Mouse (Mus musculus) C2C12 (cell line): Measurements from ENCODE around the gene Rnf5.

Experiments
- CEBPB ChIP-seq: IDR thresholded peaks from one replicate; pipeline ENCODE4 v1.6.1; 2011; ENCODE audit warnings: low read depth, mild to moderate bottlenecking, control low read depth, moderate library complexity
- CTCF ChIP-seq: IDR thresholded peaks from one replicate; pipeline ENCODE4 v1.5.1; 2011; ENCODE audit not compliant: control insufficient read depth, insufficient read depth, insufficient read length
- FOSL1 ChIP-seq: IDR thresholded peaks from one replicate; pipeline ENCODE4 v1.8.0; 2011; ENCODE audit warnings: mild to moderate bottlenecking, low read length; ENCODE audit not compliant: poor library complexity, insufficient read depth, severe bottlenecking
- MAX ChIP-seq: IDR thresholded peaks from one replicate; pipeline ENCODE4 v1.6.1; 2011; ENCODE audit warnings: mild to moderate bottlenecking, control low read depth
- MYOD1 ChIP-seq: IDR thresholded peaks from one replicate; pipeline ENCODE4 v1.6.1; 2011; ENCODE audit warnings: low read depth; ENCODE audit not compliant: control insufficient read depth, insufficient read length
- MYOG ChIP-seq: IDR thresholded peaks from one replicate; pipeline ENCODE4 v1.6.1; 2011; ENCODE audit not compliant: control insufficient read depth, insufficient read length; ENCODE audit errors: extremely low read depth
- USF1 ChIP-seq: IDR thresholded peaks from one replicate; pipeline ENCODE4 v1.6.1; 2011; ENCODE audit warnings: low read depth, mild to moderate bottlenecking, control low read depth, moderate library complexity

DNA sequence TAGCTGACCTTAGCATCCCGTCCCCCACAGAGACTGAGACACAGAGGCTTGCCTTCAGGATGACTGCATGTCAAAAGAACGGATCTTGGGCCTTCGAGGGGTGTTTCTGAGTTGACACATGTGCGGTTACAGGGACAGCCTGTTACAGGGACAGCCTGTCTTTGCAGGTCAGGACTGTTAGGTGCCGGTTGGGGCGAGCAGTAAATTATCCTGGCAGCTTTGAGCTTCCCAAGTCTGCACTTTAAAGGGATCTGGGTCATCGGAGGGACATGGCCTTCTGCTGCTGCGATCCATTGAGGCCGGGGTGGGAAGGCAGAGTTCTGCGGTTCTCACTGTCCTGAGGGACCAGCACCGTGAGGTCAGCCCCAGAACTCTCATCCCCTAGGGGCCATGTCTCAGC lies 46.1 kb downstream of the Rnf5 start:
- no peak for TF ChIP-seq CTCF
- no peak for TF ChIP-seq USF1
- TF ChIP-seq CEBPB: no peak
- TF ChIP-seq MAX: no peak
- no peak for TF ChIP-seq MYOG
- TF ChIP-seq FOSL1: no peak
- no peak for TF ChIP-seq MYOD1
